10 mouse cellular contexts compared by ENCODE assay signal in the genomic region with DNA sequence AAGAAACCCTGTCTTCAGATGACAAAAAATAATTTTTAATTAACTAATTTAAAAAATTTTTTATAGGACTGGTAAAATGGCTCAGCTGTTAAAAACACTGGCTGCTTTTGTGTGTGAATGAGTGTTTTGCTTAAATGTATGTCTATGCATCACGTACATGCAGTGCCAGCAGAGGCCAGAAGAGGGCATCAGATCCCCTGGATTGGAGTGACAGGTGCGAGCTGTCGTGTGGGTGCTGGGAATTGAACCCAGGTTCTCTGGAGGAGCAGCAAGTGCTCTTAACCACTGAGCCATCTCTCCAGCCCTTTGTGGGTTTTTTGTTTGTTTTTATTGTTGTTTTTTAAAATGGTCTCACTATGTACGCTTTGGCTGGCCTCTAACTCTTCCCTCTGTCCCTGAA. TPM values are rescaled to one million over a fixed set of nuclear protein-coding genes. Genes with fewer than 3 reads are reported as not detected.
DNase-seq lines count a peak whose midpoint lies in the region; TF ChIP-seq lines count a peak whose summit lies in the region.
"Had no signal": no experiment of that assay in that cellular context is flagged by ENCODE, and none has a peak within 500 bp of the region (broad histone marks: within the 10 kb centered on the region; RNA-seq: fewer than 3 reads in every experiment).

No protein-coding gene starts in this region.

- peak; percentile 26 for DNase-seq in cerebellum, adult 9-10 months
- no peak for DNase-seq in cerebellum, adult 8-10 months
- no peak for DNase-seq in lung, adult 2 months
- no peak for DNase-seq in lung, postnatal 10 days
- DNase-seq in R1 (ENCODE audit: low read depth, low spot score) (peak; percentile 74), MN1 (ENCODE audit: low spot score) (no peak)
- DNase-seq in thymus, adult 2 months = no peak
- DNase-seq in ovary, postnatal 14 days (ENCODE audit: low spot score) = no peak
- DNase-seq: adrenal gland, postnatal 25 days had no signal

- 88% methylated on average over 4 of the region's 4 CpGs for WGBS in lung, adult 2 months
- 93% methylated on average over 4 of the region's 4 CpGs for WGBS in thymus, adult 2 months

- no peak overlapping the region for H3K27ac ChIP-seq in thymus, adult 2 months (ENCODE audit: control insufficient read depth, insufficient read depth, low read length)
- H3K27ac ChIP-seq: hindbrain, embryonic 13.5 days had no signal

- TF ChIP-seq CTCF in lung, adult 2 months (IDR thresholded peaks at IDR 0.05; ENCODE audit: insufficient read depth, low read length) = peak; percentile 54
- TF ChIP-seq CTCF in thymus, adult 2 months (IDR thresholded peaks at IDR 0.05; ENCODE audit: borderline replicate concordance, control insufficient read depth, extremely low read depth, insufficient read depth, low read length, poor library complexity) = peak; percentile 65; the same call in 1 of the 2 replicates

- H3K4me3 ChIP-seq in lung, adult 2 months (replicated peaks; ENCODE audit: extremely low read depth, low read depth, low read length) = no peak overlapping the region
- H3K4me3 ChIP-seq in thymus, adult 2 months (ENCODE audit: control insufficient read depth, insufficient read depth, low read length) = no peak overlapping the region
- H3K4me3 ChIP-seq: hindbrain, embryonic 13.5 days had no signal

- no peaks in the 10 kb centered on the region for H3K4me1 ChIP-seq in lung, adult 2 months (ENCODE audit: control insufficient read depth, insufficient read depth, low read length)
- H3K4me1 ChIP-seq in thymus, adult 2 months (replicated peaks; ENCODE audit: control insufficient read depth, insufficient read depth, low read length) = peaks cover 15% of the 10 kb centered on the region

- TF ChIP-seq POLR2A in lung, adult 2 months (IDR thresholded peaks at IDR 0.05; ENCODE audit: borderline replicate concordance, extremely low read depth, low read depth, low read length) = no peak
- TF ChIP-seq POLR2A in thymus, adult 2 months (IDR thresholded peaks at IDR 0.05; ENCODE audit: control insufficient read depth, extremely low read depth, insufficient read depth, low read length, poor library complexity) = no peak

- peaks cover 12% of the 10 kb centered on the region for H3K36me3 ChIP-seq in thymus, adult 2 months (ENCODE audit: control insufficient read depth, insufficient read depth, low read length)

- H3K27me3 ChIP-seq in thymus, adult 2 months (ENCODE audit: control insufficient read depth, insufficient read depth, low read length) = no peaks in the 10 kb centered on the region
- H3K27me3 ChIP-seq: hindbrain, embryonic 13.5 days had no signal

RNA-seq across cellular contexts. Expression of a gene that starts 10.3 kb away (rescaled TPM):
- polyA plus RNA-seq in lung, adult 2 months (2012; rRNA removed) = 10.0 and 10.8 TPM in 2 replicates
- polyA plus RNA-seq in thymus, adult 2 months (2012; rRNA removed) = 45.1 and 51.9 TPM in 2 replicates

RNA-seq across cellular contexts. Expression of a gene that starts 19.8 kb away (rescaled TPM):
- 12.9 and 15.2 TPM in 2 replicates for polyA plus RNA-seq in lung, adult 2 months (2012; rRNA removed)
- 45.5 and 66.9 TPM in 2 replicates for polyA plus RNA-seq in thymus, adult 2 months (2012; rRNA removed)

RNA-seq across cellular contexts. Expression of a gene that starts 47.0 kb away (rescaled TPM):
- 19.3 and 21.5 TPM in 2 replicates for polyA plus RNA-seq in lung, adult 2 months (2012; rRNA removed)
- 32.7 and 34.7 TPM in 2 replicates for polyA plus RNA-seq in thymus, adult 2 months (2012; rRNA removed)

RNA-seq across cellular contexts. Expression of a gene that starts 54.0 kb away (rescaled TPM):
- polyA plus RNA-seq in lung, adult 2 months (2012; rRNA removed) = 10.4 and 12.1 TPM in 2 replicates
- polyA plus RNA-seq in thymus, adult 2 months (2012; rRNA removed) = 43.6 and 45.7 TPM in 2 replicates

Comparison
In these comparisons a context has a peak if more than half of its experiments do, and no peak if none do; other contexts are left out.
1. DNase-seq: peak in cerebellum, adult 9-10 months (single experiment) and R1 (single experiment); none in cerebellum, adult 8-10 months (single experiment), lung, adult 2 months (single experiment), lung, postnatal 10 days (single experiment), thymus, adult 2 months (single experiment), MN1 (single experiment) and ovary, postnatal 14 days (single experiment).